Mouse (Mus musculus) MEL-GATA-1-ER (cell line): ENCODE measurements around the gene Fam155a.
"Not testable (repeated sequence)": the region's sequence is repeated elsewhere in the genome, so short reads cannot be mapped to it uniquely, and the experiment has no call there.

Experiments
- DNase-seq: peaks from one replicate; pipeline ENCODE4 v3.0.0-alpha.2; 2012; ENCODE audit warnings: low read depth; ENCODE audit errors: extremely low read depth

Gene Fam155a

GRCm38 (mm10) chr8:9770999-9771605 is at the start of gene Fam155a:
Fam155a (minus strand) TSS chr8:9771161.
- DNase-seq = no peak

- no peak for DNase-seq
Observed at GRCm38 (mm10) chr8:9813273-9813946, 42.4 kb upstream of the Fam155a start.

GRCm38 (mm10) chr8:9810955-9811530 is 40.1 kb upstream of the Fam155a start:
- no peak for DNase-seq

GRCm38 (mm10) chr8:9808596-9808995 is 37.6 kb upstream of the Fam155a start:
- DNase-seq = no peak

- DNase-seq = no peak
Observed at GRCm38 (mm10) chr8:9805676-9806075, 34.7 kb upstream of the Fam155a start.

- DNase-seq = not testable (repeated sequence)
Observed at GRCm38 (mm10) chr8:9800346-9800745, 29.4 kb upstream of the Fam155a start.

GRCm38 (mm10) chr8:9799923-9800322 is 29.0 kb upstream of the Fam155a start:
- DNase-seq = no peak

GRCm38 (mm10) chr8:9797514-9797913 is 26.6 kb upstream of the Fam155a start:
- DNase-seq = no peak

- DNase-seq = no peak
Observed at GRCm38 (mm10) chr8:9795724-9796123, 24.8 kb upstream of the Fam155a start.

GRCm38 (mm10) chr8:9793351-9793750 is 22.4 kb upstream of the Fam155a start:
- DNase-seq = no peak

GRCm38 (mm10) chr8:9780332-9780731 is 9.4 kb upstream of the Fam155a start:
- no peak for DNase-seq

GRCm38 (mm10) chr8:9778148-9778547 is 7.2 kb upstream of the Fam155a start:
- DNase-seq = no peak

GRCm38 (mm10) chr8:9776818-9777217 is 5.9 kb upstream of the Fam155a start:
- DNase-seq = no peak

- DNase-seq = no peak
Observed at GRCm38 (mm10) chr8:9772519-9772840, 1.5 kb upstream of the Fam155a start.

- no peak for DNase-seq
Observed at GRCm38 (mm10) chr8:9771606-9772518, 901 bp upstream of the Fam155a start.

- no peak for DNase-seq
Observed at GRCm38 (mm10) chr8:9770261-9770998, 531 bp downstream of the Fam155a start.

- peak; percentile 6 for DNase-seq
Observed at GRCm38 (mm10) chr8:9769061-9769460, 1.9 kb downstream of the Fam155a start.

GRCm38 (mm10) chr8:9735169-9735568 is 35.8 kb downstream of the Fam155a start:
- DNase-seq = no peak

GRCm38 (mm10) chr8:9709791-9710190 is 61.2 kb downstream of the Fam155a start:
- DNase-seq = no peak

GRCm38 (mm10) chr8:9707433-9707832 is 63.5 kb downstream of the Fam155a start:
- DNase-seq = no peak

- no peak for DNase-seq
Observed at GRCm38 (mm10) chr8:9694794-9695193, 76.2 kb downstream of the Fam155a start.
